Mouse (Mus musculus): ENCODE results near the gene Slmap. TPM values are rescaled to one million over a fixed set of nuclear protein-coding genes. Genes with fewer than 3 reads are reported as not detected.

Gene Slmap
- polyA plus RNA-seq, 1 experiment from 2014 or later: 28.9 TPM

GRCm38 (mm10) chr14:26446538-26446937 lies 88.2 kb downstream of the Slmap start:
- Histone ChIP-seq H3K4me3 (ENCODE audit: low read depth, low read length) (no peak overlapping the region), H3K4me2 (ENCODE audit: low read depth, low read length) (no peak overlapping the region), H3K9ac (ENCODE audit: low read depth, low read length) (no peak overlapping the region), H3K27me3 (replicated peaks; ENCODE audit: control insufficient read depth, insufficient read depth, low read length) (no peaks in the 10 kb centered on the region), H3K27ac (replicated peaks; ENCODE audit: low read depth, low read length) (no peak overlapping the region), H3K9me3 (ENCODE audit: control insufficient read depth, low read length) (no peaks in the 10 kb centered on the region), H3K4me1 (ENCODE audit: control insufficient read depth, insufficient read depth, low read length) (peaks cover 5% of the 10 kb centered on the region), H3K36me3 (ENCODE audit: control insufficient read depth, insufficient read depth, low read length) (no peaks in the 10 kb centered on the region)
- 85% methylated on average over 3 of the region's 3 CpGs for WGBS
- no peak for ATAC-seq (ENCODE audit: low read depth)
- DNase-seq (ENCODE audit: low spot score): no peak

DNA sequence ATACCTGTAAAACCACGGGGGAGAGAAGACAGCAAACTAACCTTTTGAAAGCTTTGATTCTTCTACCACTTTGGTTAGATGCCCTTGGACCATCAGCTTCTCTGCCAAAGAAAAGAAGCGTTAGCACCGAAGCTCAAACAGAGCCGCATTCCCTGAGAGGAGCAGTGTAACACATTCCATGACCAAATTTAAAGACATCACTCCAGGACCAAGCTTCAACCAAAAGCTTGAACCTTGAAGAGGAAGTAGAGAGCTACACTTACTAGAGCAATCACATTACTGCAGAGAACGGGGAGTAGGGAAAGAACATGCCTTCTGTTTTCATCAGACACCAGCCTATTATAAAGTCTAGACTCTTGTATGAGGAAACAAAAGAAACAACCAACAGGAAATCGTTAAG lies 92.2 kb downstream of the Slmap start:
- H3K27ac ChIP-seq (replicated peaks; ENCODE audit: low read depth, low read length): no peak overlapping the region; the same call in 1 of the 2 replicates
- no peak overlapping the region for H3K9ac ChIP-seq (ENCODE audit: low read depth, low read length)
- ATAC-seq (ENCODE audit: low read depth): no peak
- no peaks in the 10 kb centered on the region for H3K9me3 ChIP-seq (ENCODE audit: control insufficient read depth, low read length)
- H3K27me3 ChIP-seq (replicated peaks; ENCODE audit: control insufficient read depth, insufficient read depth, low read length): no peaks in the 10 kb centered on the region
- peaks cover 6% of the 10 kb centered on the region; the same call in 1 of the 2 replicates for H3K36me3 ChIP-seq (ENCODE audit: control insufficient read depth, insufficient read depth, low read length)
- no peak overlapping the region for H3K4me2 ChIP-seq (ENCODE audit: low read depth, low read length)
- no peaks in the 10 kb centered on the region for H3K4me1 ChIP-seq (ENCODE audit: control insufficient read depth, insufficient read depth, low read length)
- 69% methylated on average over 6 of the region's 6 CpGs for WGBS
- no peak overlapping the region for H3K4me3 ChIP-seq (ENCODE audit: low read depth, low read length)
- no peak for DNase-seq (ENCODE audit: low spot score)

DNA sequence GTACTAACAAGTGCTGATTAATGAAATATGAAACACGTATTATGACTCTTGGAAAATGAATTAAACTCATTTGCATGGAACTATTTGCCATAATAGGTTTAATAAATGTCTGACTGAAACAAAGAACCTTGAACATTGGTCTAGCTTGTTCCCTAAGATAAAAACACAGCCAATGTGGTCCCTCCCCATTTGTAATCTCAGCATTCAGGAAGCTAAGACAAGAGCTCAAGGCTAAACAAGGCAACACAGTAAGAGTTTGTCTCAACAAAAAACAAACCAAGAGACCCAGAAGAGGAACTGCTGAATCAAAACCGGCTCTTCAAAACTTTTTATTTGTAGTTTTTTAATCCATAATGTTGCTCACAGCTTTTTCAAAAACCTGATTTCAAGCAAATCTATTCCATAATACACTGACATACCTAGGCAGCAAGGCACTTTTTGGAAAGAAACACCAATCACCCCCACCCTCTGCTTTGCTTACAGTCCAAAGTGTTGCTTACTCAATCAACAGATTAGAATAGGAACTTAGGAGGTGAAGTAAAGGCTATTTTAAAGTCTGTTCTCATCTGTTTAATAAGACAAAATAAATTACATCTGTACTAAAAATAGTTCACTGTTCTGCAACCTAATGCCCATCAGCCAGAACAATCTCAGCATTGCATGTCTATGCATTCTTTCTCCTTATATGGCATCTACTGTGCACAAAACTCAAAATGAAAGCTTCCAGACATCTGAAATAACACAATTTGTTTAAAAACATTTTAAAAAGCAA lies 93.5 kb downstream of the Slmap start:
- 78% methylated on average over 2 of the region's 2 CpGs for WGBS
- H3K4me1 ChIP-seq (ENCODE audit: control insufficient read depth, insufficient read depth, low read length): no peaks in the 10 kb centered on the region
- ATAC-seq (ENCODE audit: low read depth) (no peak), DNase-seq (ENCODE audit: low spot score) (peak; percentile 56)
- H3K4me3 ChIP-seq (ENCODE audit: low read depth, low read length): no peak overlapping the region
- no peak overlapping the region for H3K4me2 ChIP-seq (ENCODE audit: low read depth, low read length)
- no peaks in the 10 kb centered on the region for H3K9me3 ChIP-seq (ENCODE audit: control insufficient read depth, low read length)
- no peaks in the 10 kb centered on the region for H3K27me3 ChIP-seq (replicated peaks; ENCODE audit: control insufficient read depth, insufficient read depth, low read length)
- H3K27ac ChIP-seq (replicated peaks; ENCODE audit: low read depth, low read length): peak overlapping the region; percentile 58; the same call in 1 of the 2 replicates
- no peak overlapping the region for H3K9ac ChIP-seq (ENCODE audit: low read depth, low read length)
- peaks cover 18% of the 10 kb centered on the region for H3K36me3 ChIP-seq (ENCODE audit: control insufficient read depth, insufficient read depth, low read length)

DNA sequence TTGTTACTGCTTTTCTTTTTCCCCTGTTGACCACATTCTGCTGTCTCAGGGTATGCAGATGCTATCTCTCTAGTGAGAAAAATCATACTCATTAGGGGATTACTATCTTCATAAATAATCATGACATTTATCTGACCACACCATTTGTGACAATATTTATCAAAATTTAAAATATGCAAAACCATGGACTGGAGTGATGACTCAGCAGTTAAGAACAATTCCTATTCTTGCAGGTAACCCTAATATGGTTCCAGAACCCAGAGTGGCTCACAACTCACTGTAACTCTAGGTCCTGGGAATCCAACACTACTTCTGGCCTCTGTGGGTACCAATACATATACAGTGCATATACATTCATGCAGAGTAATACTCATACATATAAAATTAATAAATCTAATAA lies 94.7 kb downstream of the Slmap start:
- no peaks in the 10 kb centered on the region for H3K9me3 ChIP-seq (ENCODE audit: control insufficient read depth, low read length)
- no peak overlapping the region for H3K9ac ChIP-seq (ENCODE audit: low read depth, low read length)
- no peak overlapping the region for H3K4me2 ChIP-seq (ENCODE audit: low read depth, low read length)
- no peak overlapping the region for H3K27ac ChIP-seq (replicated peaks; ENCODE audit: low read depth, low read length)
- no peak for ATAC-seq (ENCODE audit: low read depth)
- no peaks in the 10 kb centered on the region for H3K27me3 ChIP-seq (replicated peaks; ENCODE audit: control insufficient read depth, insufficient read depth, low read length)
- H3K4me3 ChIP-seq (ENCODE audit: low read depth, low read length): no peak overlapping the region
- peaks cover 28% of the 10 kb centered on the region for H3K36me3 ChIP-seq (ENCODE audit: control insufficient read depth, insufficient read depth, low read length)
- H3K4me1 ChIP-seq (ENCODE audit: control insufficient read depth, insufficient read depth, low read length): no peaks in the 10 kb centered on the region
- DNase-seq (ENCODE audit: low spot score): no peak

DNA sequence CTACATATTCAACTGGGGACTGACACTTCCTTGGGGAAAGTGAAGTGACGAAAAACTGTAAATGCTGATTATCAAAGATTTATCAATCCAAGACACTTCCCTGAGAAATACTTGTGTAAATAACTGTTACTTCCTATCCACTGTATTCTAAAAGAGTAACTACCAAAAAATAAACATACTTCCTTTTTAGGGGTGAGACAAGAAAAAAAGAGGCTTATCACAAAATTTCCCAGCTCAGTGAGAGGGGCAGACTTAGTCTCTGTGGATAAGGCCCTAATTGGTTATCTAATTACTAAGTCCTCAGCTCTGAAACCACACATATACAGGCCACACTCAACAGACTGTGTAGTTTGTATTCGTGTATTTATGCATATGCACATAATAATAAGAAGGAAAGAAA lies 97.0 kb downstream of the Slmap start:
- Histone ChIP-seq H3K9ac (ENCODE audit: low read depth, low read length) (no peak overlapping the region), H3K36me3 (ENCODE audit: control insufficient read depth, insufficient read depth, low read length) (peaks cover 28% of the 10 kb centered on the region), H3K4me1 (ENCODE audit: control insufficient read depth, insufficient read depth, low read length) (no peaks in the 10 kb centered on the region), H3K27ac (replicated peaks; ENCODE audit: low read depth, low read length) (no peak overlapping the region), H3K4me2 (ENCODE audit: low read depth, low read length) (no peak overlapping the region), H3K4me3 (ENCODE audit: low read depth, low read length) (no peak overlapping the region), H3K9me3 (ENCODE audit: control insufficient read depth, low read length) (no peaks in the 10 kb centered on the region), H3K27me3 (replicated peaks; ENCODE audit: control insufficient read depth, insufficient read depth, low read length) (no peaks in the 10 kb centered on the region)
- DNase-seq (ENCODE audit: low spot score) (no peak), ATAC-seq (ENCODE audit: low read depth) (no peak)
- 87% methylated on average over 2 of the region's 2 CpGs for WGBS

DNA sequence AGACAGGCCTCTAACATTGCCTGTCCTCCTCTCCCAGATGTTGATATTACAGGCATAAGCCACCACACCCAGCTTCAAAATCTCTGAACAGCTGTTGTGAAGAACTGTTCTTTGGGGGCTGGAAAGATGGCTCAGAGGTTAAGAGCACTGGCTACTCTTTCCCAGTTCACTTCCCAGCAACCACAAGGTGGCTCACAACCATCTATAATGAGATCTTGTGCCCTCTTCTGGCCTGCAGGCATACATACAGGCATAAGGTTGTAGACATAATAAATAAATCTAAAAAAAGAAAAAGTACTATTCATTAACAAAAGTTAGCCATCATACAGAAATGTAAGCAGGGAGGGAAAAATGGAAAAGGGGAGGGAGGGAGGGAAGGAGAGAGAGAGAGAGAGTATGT lies 98.4 kb downstream of the Slmap start:
- no peaks in the 10 kb centered on the region for H3K27me3 ChIP-seq (replicated peaks; ENCODE audit: control insufficient read depth, insufficient read depth, low read length)
- no peak overlapping the region for H3K27ac ChIP-seq (replicated peaks; ENCODE audit: low read depth, low read length)
- H3K9ac ChIP-seq (ENCODE audit: low read depth, low read length): no peak overlapping the region
- no peak for DNase-seq (ENCODE audit: low spot score)
- no peak for ATAC-seq (ENCODE audit: low read depth)
- no peaks in the 10 kb centered on the region for H3K9me3 ChIP-seq (ENCODE audit: control insufficient read depth, low read length)
- no peaks in the 10 kb centered on the region for H3K4me1 ChIP-seq (ENCODE audit: control insufficient read depth, insufficient read depth, low read length)
- H3K36me3 ChIP-seq (ENCODE audit: control insufficient read depth, insufficient read depth, low read length): peaks cover 28% of the 10 kb centered on the region
- H3K4me2 ChIP-seq (ENCODE audit: low read depth, low read length): no peak overlapping the region
- no peak overlapping the region for H3K4me3 ChIP-seq (ENCODE audit: low read depth, low read length)

GRCm38 (mm10) chr14:26432320-26432719 lies 102.4 kb downstream of the Slmap start:
- DNase-seq (ENCODE audit: low spot score) (no peak), ATAC-seq (ENCODE audit: low read depth) (no peak)
- no peak overlapping the region for H3K9ac ChIP-seq (ENCODE audit: low read depth, low read length)
- H3K4me3 ChIP-seq (ENCODE audit: low read depth, low read length): no peak overlapping the region
- no peaks in the 10 kb centered on the region for H3K9me3 ChIP-seq (ENCODE audit: control insufficient read depth, low read length)
- no peaks in the 10 kb centered on the region for H3K4me1 ChIP-seq (ENCODE audit: control insufficient read depth, insufficient read depth, low read length)
- H3K4me2 ChIP-seq (ENCODE audit: low read depth, low read length): no peak overlapping the region
- H3K27me3 ChIP-seq (replicated peaks; ENCODE audit: control insufficient read depth, insufficient read depth, low read length): no peaks in the 10 kb centered on the region
- 84% methylated on average over 2 of the region's 2 CpGs for WGBS
- H3K27ac ChIP-seq (replicated peaks; ENCODE audit: low read depth, low read length): no peak overlapping the region
- H3K36me3 ChIP-seq (ENCODE audit: control insufficient read depth, insufficient read depth, low read length): peaks cover 30% of the 10 kb centered on the region

DNA sequence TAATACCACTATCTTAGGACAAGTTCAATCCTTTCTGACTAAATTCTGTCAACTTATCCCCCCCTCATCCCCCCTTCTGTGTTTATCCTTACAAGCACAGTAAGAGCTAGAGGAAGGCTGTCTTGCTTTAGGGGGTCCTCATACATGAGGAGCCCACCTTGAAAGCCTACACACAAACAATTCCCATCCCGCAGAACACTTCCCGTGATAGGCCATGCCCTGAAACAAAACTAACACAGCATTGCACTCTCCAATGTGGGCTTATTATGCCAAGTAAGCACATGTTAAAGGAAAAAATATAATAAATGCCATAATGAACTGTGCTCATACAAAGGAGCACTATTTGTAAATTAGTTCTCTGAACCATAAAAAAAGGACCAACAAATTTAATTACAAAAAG lies 102.8 kb downstream of the Slmap start:
- WGBS: 79% methylated on average over 2 of the region's 2 CpGs
- ATAC-seq (ENCODE audit: low read depth): no peak
- Histone ChIP-seq H3K36me3 (ENCODE audit: control insufficient read depth, insufficient read depth, low read length) (peaks cover 30% of the 10 kb centered on the region), H3K4me1 (ENCODE audit: control insufficient read depth, insufficient read depth, low read length) (no peaks in the 10 kb centered on the region), H3K9me3 (ENCODE audit: control insufficient read depth, low read length) (no peaks in the 10 kb centered on the region), H3K27ac (replicated peaks; ENCODE audit: low read depth, low read length) (no peak overlapping the region), H3K27me3 (replicated peaks; ENCODE audit: control insufficient read depth, insufficient read depth, low read length) (no peaks in the 10 kb centered on the region), H3K9ac (ENCODE audit: low read depth, low read length) (no peak overlapping the region), H3K4me2 (ENCODE audit: low read depth, low read length) (no peak overlapping the region), H3K4me3 (ENCODE audit: low read depth, low read length) (no peak overlapping the region)
- DNase-seq (ENCODE audit: low spot score): no peak

DNA sequence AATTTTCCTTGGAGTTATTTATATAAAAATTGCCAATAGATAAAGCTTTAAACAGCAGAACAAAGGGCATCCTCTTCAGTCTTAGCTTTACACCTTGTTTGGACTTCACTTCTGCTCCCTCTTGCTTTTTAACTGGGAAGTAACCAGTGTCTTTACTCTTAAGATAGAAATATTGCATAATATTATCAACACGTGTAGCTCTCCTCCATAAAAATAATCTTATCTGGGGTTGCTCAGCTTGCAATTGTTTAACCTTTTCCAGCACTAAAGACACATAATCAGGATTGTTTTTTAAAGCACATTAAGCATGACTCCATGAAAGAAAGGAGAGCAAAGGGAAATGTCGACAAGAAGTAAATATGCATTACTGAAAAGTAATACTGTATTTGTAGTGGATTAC lies 114.5 kb downstream of the Slmap start:
- H3K9ac ChIP-seq (ENCODE audit: low read depth, low read length): no peak overlapping the region
- 0 out of 2 replicates have a peak, but pooled peaks cover 3% of the 10 kb centered on the region for H3K4me1 ChIP-seq (ENCODE audit: control insufficient read depth, insufficient read depth, low read length)
- peaks cover 33% of the 10 kb centered on the region for H3K36me3 ChIP-seq (ENCODE audit: control insufficient read depth, insufficient read depth, low read length)
- H3K9me3 ChIP-seq (ENCODE audit: control insufficient read depth, low read length): no peaks in the 10 kb centered on the region
- no peak overlapping the region for H3K27ac ChIP-seq (replicated peaks; ENCODE audit: low read depth, low read length)
- DNase-seq (ENCODE audit: low spot score): no peak
- ATAC-seq (ENCODE audit: low read depth): no peak
- no peaks in the 10 kb centered on the region for H3K27me3 ChIP-seq (replicated peaks; ENCODE audit: control insufficient read depth, insufficient read depth, low read length)
- no peak overlapping the region for H3K4me3 ChIP-seq (ENCODE audit: low read depth, low read length)
- 59% methylated on average over 2 of the region's 2 CpGs for WGBS
- H3K4me2 ChIP-seq (ENCODE audit: low read depth, low read length): no peak overlapping the region
